Mouse (Mus musculus): Measurements from ENCODE around the gene Mamdc4.
A peak's percentile ranks its signal among the peaks of the same experiment; 100 is the strongest.

DNA sequence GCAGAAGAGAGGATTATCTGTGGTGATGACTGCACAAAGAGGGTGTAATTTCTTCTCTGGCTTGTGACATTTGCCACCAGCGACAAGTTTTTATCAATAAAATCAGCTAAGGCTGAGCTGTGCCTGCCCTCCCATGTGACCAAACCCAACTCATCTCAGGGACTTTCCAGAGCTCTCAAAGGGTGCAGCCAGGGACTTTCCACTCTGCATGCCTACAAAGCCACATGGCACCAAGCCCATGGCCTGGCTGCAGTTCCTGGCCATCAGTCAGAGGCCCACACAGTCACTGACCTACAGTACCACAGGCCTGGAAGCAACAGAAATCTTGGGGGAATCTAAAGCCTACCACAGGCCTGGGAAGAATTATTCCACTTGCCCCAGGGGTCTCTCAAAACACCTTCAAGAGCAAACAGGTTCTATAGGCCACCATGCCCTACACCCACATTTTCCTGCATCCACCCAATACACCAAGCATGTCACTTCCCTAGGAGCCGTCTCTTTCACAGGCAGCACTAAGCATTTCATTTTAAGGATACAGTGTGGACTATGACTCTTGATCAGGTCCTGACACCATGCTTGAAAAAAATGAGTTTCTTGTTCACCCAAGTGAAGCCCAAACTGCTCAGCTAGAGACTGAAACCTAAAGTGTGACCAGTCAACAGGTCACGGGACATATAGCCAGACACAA, 40.3 kb downstream of the Mamdc4 start:
- no peak for TF ChIP-seq CTCF (IDR thresholded peaks at IDR 0.05)
- TF ChIP-seq EP300 (IDR thresholded peaks at IDR 0.05; ENCODE audit: insufficient read depth, low read depth, low read length) = peak; percentile 46; the same call in 1 of the 2 replicates
